Mouse (Mus musculus) forebrain, embryonic 10.5 days (tissue): ENCODE data around the gene Ccdc42. TPM values are rescaled to one million over a fixed set of nuclear protein-coding genes. Genes with fewer than 3 reads are reported as not detected.
A peak's percentile ranks its signal among the peaks of the same experiment; 100 is the strongest.

Source experiments
- DNase-seq: peaks from one replicate; pipeline ENCODE4 v3.0.0-alpha.2; 2017; ENCODE audit warnings: low spot score; ENCODE audit errors: extremely low spot score
- H3K27ac ChIP-seq: fragments of 300-500 bp; sonication (generic); 2 replicates; pipeline ENCODE4 v1.5.1; 2016; ENCODE audit warnings: mild to moderate bottlenecking
- H3K27me3 ChIP-seq: fragments of 300-500 bp; sonication (generic); 2 replicates; pipeline ENCODE4 v1.6.1; 2016; ENCODE audit warnings: mild to moderate bottlenecking; ENCODE audit not compliant: poor library complexity, severe bottlenecking
- H3K36me3 ChIP-seq: fragments of 300-500 bp; sonication (generic); replicated peaks from 2 replicates; pipeline ENCODE4 v1.6.1; 2016; ENCODE audit warnings: mild to moderate bottlenecking, moderate library complexity
- H3K4me1 ChIP-seq: fragments of 300-500 bp; sonication (generic); 2 replicates; pipeline ENCODE4 v1.6.1; 2016
- H3K4me3 ChIP-seq: fragments of 300-500 bp; sonication (generic); 2 replicates; pipeline ENCODE4 v1.5.1; 2016; ENCODE audit warnings: mild to moderate bottlenecking, moderate library complexity
- H3K9me3 ChIP-seq: fragments of 300-500 bp; sonication (generic); 2 replicates; pipeline ENCODE4 v1.6.1; 2016; ENCODE audit warnings: mild to moderate bottlenecking, moderate library complexity
- WGBS: fragments of 180-500 bp; shearing (Covaris S2); methylation state at CpG from one replicate; pipeline ENCODE4 v1.1.7; 2016; 5-methylcytosine and 5-hydroxymethylcytosine counted together
- polyA plus RNA-seq: library from polyadenylated mRNA; unstranded; fragments of >200 nt; fragmentation: Nextera tagmentation; extraction: Ambion mirVana; gene quantifications from 2 replicates; pipeline ENCODE4 v1.2.1, GENCODE M21; 2016

The Ccdc42 gene
- polyA plus RNA-seq, 1 experiment from 2014 or later, result 1.6 TPM

DNA sequence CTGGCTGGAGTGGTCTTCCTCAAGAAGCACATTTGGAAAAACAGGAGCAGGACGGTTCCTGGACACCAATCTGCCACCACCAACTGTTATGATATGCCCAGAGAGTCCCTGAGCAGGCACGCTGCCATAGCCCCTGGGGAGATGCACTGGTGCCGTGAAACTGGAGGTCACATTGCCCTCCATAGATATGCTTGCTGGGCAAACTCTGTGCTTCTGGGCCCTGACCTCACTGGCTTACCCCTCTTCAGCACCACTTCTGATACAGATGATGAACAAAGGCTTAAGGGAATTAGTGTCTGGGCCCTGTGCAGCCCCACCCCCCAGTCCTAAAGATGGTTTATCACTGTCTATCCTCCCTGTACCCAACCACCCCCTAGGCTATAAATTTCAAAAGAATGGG lies 6.4 kb downstream of the Ccdc42 start:
- 69% methylated on average over 3 of the region's 3 CpGs for WGBS
- DNase-seq, result no peak
- Histone ChIP-seq H3K4me1 (peaks cover 43% of the 10 kb centered on the region), H3K36me3 (no peaks in the 10 kb centered on the region), H3K4me3 (no peak overlapping the region), H3K27me3 (no peaks in the 10 kb centered on the region), H3K27ac (peak overlapping the region; percentile 59), H3K9me3 (no peaks in the 10 kb centered on the region)

DNA sequence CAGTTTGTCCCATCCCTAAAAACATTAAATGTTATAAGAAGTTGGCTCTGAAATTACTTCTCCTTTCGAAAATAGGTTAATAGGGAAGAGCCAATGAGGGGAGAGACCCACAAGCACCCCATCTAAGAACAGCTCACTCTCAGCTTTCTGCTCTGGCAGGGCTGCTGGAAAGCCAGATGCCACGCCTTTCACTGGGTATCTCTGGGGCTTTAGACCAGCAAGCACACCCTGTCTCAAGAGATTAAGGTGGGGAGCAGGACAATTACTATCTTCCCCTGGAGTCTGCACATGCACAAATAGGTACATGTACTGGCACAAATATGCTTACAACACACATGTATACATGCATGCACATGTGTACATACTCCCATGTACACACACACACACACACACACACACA lies 11.1 kb downstream of the Ccdc42 start:
- H3K36me3 ChIP-seq, result no peaks in the 10 kb centered on the region
- no peak overlapping the region for H3K4me3 ChIP-seq
- peaks cover 41% of the 10 kb centered on the region for H3K4me1 ChIP-seq
- peaks cover 5% of the 10 kb centered on the region; the same call in 1 of the 2 replicates for H3K27me3 ChIP-seq
- 85% methylated on average over 2 of the region's 2 CpGs for WGBS
- no peak overlapping the region for H3K27ac ChIP-seq
- H3K9me3 ChIP-seq, result no peaks in the 10 kb centered on the region
- no peak for DNase-seq

DNA sequence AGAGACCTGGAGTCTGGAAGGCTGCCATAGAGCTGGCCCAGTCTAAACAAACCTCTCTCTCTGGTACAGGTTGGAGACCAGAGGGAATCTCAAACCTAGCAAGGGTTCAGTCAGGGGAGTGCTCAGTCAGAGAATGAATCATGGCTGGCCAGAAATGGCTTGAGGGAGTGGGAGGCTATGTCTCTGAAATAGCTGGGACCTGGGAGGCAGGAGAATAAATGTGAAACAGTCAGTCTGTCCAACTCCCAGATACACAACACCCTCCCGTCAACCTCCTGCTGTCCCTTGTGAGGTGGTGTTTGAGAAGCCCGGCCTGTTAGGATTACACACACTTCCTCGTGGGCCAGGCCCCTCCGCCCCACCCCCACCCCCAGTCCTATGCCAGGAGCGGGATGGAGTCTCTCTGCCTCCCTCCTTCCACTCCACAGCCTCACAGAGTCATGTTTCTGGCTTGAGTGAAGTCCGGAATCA lies 13.8 kb downstream of the Ccdc42 start:
- 49% methylated on average over 6 of the region's 6 CpGs for WGBS
- H3K27ac ChIP-seq, result peak overlapping the region; percentile 75; the same call in 1 of the 2 replicates
- H3K4me1 ChIP-seq, result peaks cover 39% of the 10 kb centered on the region
- no peak for DNase-seq
- no peak overlapping the region for H3K4me3 ChIP-seq
- peaks cover 5% of the 10 kb centered on the region; the same call in 1 of the 2 replicates for H3K27me3 ChIP-seq
- no peaks in the 10 kb centered on the region for H3K9me3 ChIP-seq
- H3K36me3 ChIP-seq, result no peaks in the 10 kb centered on the region

DNA sequence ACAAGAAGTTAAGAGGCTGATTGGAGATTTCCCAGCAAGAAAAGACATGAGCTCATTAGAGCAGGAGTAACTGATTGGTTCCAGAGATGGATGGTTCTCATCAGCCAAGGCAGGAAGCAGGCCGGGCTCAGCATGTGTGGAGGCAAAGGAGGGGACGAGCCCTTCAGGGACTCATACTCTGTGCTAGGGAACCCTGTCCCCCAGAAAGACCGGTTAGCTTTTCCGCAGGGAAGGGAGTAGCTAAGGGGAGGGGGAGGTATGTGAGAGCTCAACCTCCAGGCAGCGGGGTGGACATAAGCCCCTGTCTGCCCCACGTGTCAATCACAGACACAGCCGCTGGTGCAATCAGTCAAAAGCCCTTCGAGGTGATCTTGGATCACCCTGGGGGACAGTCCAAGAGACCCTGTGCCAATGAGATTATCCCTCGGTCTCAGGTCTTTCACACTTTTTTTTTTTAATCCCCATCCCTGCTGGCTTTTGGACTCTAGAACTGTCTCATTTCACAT lies 14.7 kb downstream of the Ccdc42 start:
- H3K36me3 ChIP-seq, result no peaks in the 10 kb centered on the region
- no peak overlapping the region for H3K4me3 ChIP-seq
- WGBS, result 6% methylated on average over 9 of the region's 9 CpGs
- peak; percentile 33 for DNase-seq
- H3K9me3 ChIP-seq, result no peaks in the 10 kb centered on the region
- H3K27me3 ChIP-seq, result peaks cover 5% of the 10 kb centered on the region; the same call in 1 of the 2 replicates
- H3K4me1 ChIP-seq, result peaks cover 38% of the 10 kb centered on the region
- H3K27ac ChIP-seq, result peak overlapping the region; percentile 75

DNA sequence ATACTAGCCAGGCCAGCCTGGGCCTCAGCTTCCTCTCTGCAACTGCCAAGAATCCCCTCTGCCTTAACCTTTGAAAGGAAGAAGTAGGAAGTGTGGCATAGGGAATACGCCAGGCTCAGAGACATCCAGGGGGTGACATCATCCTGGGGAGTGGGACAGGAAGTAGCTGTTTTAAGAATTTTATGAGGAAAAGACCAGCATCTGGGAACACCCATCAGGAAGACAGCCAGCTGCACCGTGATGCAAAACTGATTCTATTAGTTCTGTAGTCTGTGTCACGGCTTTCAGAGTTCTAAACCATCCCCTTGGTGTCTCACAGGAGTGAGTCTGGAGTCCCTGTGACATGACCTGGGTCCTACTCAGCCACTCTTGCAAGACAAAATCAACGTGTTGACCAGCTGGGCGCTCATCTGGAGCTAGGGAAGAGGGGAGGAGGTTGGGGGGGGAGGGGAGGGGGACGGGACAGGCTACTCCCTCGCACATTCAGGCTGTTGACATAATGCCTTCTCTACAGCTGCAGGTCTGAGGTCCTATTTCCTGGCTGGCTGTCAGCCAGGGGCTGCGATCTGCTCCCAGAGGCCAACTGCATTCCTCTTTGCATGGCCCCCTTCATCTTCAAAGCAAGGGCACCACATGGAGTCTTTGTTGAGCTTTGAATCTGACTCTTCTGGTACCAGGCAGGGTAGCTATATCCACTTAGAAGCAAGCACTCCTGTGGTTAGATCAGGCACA lies 15.5 kb downstream of the Ccdc42 start:
- no peak overlapping the region for H3K4me3 ChIP-seq
- no peaks in the 10 kb centered on the region for H3K9me3 ChIP-seq

DNA sequence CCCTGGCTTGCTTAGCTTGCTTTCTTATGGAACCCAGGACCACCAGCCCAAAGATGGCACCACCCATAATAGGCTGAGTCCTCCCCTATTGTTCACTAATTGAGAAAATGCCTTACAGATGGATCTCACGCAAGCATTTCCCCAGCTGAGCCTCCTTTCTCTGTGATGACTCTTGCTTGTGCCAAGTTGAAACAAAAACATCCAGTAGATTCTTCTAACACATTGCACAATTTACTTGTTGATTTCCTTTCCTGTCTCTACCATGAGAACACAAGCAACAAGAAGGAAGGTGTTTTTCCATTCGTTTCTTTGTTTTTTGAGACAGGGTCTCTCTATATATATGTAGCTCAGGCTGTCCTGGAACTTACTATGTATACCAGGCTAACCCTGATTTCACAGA lies 20.2 kb downstream of the Ccdc42 start:
- Histone ChIP-seq H3K27me3 (no peaks in the 10 kb centered on the region), H3K36me3 (no peaks in the 10 kb centered on the region), H3K4me1 (peaks cover 12% of the 10 kb centered on the region), H3K9me3 (no peaks in the 10 kb centered on the region), H3K4me3 (no peak overlapping the region), H3K27ac (no peak overlapping the region)
- 91% methylated on average over 2 of the region's 2 CpGs for WGBS
- DNase-seq, result no peak

More for the DNA sequence above, 15.5 kb downstream of the Ccdc42 start:
- Histone ChIP-seq H3K27me3 (peaks cover 5% of the 10 kb centered on the region; the same call in 1 of the 2 replicates), H3K27ac (peak overlapping the region; percentile 75), H3K36me3 (no peaks in the 10 kb centered on the region), H3K4me1 (peaks cover 34% of the 10 kb centered on the region)
- peak; percentile 42 for DNase-seq
- WGBS, result 18% methylated on average over 8 of the region's 8 CpGs

DNA sequence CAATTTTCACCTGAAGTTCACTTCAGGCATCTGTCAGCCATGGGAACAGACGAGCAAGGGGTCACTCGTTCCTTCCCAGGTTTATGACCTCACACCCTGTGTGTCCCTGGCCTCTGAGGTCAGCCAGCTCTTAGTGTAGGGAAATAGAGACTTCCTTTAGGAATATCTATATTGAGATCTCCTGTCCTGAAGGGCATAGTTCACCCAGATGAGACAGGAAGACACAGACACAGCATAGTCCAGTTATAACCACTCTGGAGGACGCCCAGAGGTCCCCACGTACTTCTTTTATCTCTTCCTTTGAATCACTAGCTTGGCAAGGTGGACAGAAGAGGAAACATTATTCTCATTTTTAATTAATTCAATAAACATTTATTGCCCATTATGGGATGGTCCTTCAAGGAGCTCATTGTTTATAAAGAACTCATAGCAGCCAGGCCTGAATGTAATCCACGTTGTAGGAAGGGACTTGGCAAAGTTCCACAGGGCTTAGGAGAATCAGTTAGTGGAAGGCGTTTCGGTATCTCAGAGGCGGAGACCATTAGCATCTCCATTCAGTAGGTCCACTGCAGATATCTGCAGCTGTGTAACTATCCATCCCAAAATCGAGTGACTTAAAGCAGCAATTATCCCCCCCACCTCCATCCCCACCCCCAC lies 23.2 kb downstream of the Ccdc42 start:
- Histone ChIP-seq H3K27ac (no peak overlapping the region), H3K27me3 (no peaks in the 10 kb centered on the region), H3K4me1 (peaks cover 8% of the 10 kb centered on the region), H3K4me3 (no peak overlapping the region), H3K36me3 (no peaks in the 10 kb centered on the region), H3K9me3 (no peaks in the 10 kb centered on the region)
- DNase-seq, result no peak
- WGBS, result 78% methylated on average over 9 of the region's 9 CpGs

DNA sequence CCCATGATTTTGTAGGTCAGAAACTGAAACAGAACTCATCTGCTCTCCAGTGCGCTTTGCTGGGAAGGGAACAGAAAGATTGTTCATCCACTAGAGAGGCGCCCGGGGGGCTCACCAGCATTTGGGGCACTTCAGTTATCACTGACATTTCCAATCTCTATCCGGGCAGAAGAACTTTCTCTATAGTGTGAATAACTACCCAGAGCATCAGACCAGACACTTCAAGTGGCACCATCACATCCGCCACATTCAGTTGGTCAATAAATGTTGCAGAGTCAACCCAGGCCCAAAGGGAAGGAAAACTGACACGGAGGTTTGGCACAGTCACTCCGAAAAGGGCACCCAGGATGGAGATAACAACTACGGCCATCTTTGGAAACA lies 23.7 kb downstream of the Ccdc42 start:
- no peak for DNase-seq
- WGBS, result 93% methylated on average over 8 of the region's 8 CpGs
- no peak overlapping the region for H3K27ac ChIP-seq

DNA sequence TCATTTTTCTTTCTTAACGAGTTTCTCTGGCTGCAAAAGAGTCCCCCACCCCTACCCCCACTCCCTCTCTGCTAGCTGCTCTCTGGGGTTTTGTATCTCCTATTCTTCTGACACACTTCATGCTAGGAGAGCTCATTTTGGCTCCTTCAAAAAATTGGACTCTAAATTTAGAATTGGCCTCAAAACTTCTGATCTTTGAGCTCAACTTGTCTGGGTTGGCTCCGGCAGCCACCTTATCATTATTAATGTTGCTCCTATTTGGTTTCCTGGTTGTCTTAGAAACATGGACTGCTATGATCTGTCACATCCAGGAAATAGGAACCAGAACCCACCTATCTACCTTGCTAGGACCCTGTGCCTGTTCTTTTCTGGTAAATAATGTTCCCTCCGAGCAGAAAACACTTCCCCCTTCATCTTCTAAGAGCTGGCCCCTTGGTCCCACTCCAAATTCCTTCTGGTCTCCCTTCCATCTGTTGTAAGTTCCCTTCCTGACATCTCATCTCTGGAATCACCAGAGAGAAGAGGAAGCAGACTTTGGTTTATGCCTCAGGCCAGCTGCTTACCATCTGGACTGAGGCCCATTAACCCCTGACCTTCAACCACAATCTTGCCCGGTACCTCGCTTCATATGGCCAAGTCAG lies 26.4 kb downstream of the Ccdc42 start:
- WGBS, result 55% methylated on average over 5 of the region's 5 CpGs
- DNase-seq, result no peak
- no peak overlapping the region for H3K4me3 ChIP-seq

More for the DNA sequence above, 23.7 kb downstream of the Ccdc42 start:
- Histone ChIP-seq H3K27me3 (no peaks in the 10 kb centered on the region), H3K9me3 (no peaks in the 10 kb centered on the region), H3K4me3 (no peak overlapping the region), H3K4me1 (peaks cover 8% of the 10 kb centered on the region), H3K36me3 (no peaks in the 10 kb centered on the region)

DNA sequence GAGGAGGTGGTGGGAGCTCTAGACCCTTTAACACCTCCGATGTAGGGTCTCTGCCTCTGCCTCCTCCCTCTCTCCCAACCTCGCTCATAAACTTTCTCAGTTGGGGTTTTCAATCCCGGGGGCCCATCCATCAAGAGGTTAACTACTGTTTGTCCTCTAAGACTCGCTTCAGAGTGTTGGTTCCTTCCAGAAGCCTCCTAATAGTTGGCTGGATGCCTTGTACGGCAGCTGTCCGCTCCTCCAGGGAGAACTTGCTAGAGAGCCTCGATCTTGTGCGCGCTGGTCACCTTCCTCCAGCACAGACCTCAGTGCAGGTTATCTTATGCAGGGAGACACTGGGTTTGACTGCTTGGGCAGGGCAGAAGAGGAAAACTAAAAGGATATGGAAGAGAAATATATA lies 35.9 kb downstream of the Ccdc42 start:
- H3K4me1 ChIP-seq, result peaks cover 23% of the 10 kb centered on the region
- H3K27me3 ChIP-seq, result 0 out of 2 replicates have a peak, but pooled peaks cover 4% of the 10 kb centered on the region
- peak overlapping the region; percentile 59 for H3K27ac ChIP-seq
- peak overlapping the region; percentile 47; the same call in 1 of the 2 replicates for H3K4me3 ChIP-seq
- no peaks in the 10 kb centered on the region for H3K9me3 ChIP-seq
- no peaks in the 10 kb centered on the region for H3K36me3 ChIP-seq
- DNase-seq, result no peak
- 85% methylated on average over 9 of the region's 9 CpGs for WGBS

More for the DNA sequence above, 26.4 kb downstream of the Ccdc42 start:
- no peaks in the 10 kb centered on the region for H3K27me3 ChIP-seq
- no peak overlapping the region for H3K27ac ChIP-seq
- H3K4me1 ChIP-seq, result peaks cover 8% of the 10 kb centered on the region
- no peaks in the 10 kb centered on the region for H3K36me3 ChIP-seq
- no peaks in the 10 kb centered on the region for H3K9me3 ChIP-seq

DNA sequence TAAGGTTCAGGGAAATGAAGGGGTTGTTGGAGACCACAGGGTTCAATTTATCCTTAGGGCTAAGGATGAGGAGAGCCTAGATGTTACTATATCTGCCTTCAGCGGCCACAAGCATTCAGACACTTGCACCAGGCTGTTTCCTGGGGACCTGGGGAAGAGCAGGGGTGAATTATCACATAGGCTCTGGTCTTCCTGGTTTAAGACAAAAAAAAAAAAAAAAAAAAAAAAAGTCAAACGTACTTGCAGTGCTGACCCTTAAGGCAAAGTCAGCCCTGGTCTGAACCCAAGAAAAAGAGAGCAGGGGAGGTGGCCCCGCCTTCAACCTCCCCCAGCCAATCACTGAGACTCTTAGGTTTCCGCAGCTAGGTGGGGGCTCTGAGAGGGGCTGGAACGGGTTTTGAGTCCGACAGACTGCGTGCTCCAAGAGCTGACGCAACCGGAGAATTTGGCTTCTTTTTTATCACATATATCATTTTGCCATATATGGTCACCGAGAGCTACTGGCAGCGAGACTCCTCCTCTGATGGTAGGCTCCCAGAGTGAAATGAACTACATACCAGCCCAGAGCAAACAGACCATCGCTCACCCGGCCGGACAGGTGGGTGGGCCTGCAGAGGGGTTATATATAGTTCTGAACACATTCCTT lies 36.5 kb downstream of the Ccdc42 start:
- Histone ChIP-seq H3K27ac (peak overlapping the region; percentile 59; the same call in 1 of the 2 replicates), H3K9me3 (no peaks in the 10 kb centered on the region), H3K27me3 (0 out of 2 replicates have a peak, but pooled peaks cover 4% of the 10 kb centered on the region), H3K4me1 (peaks cover 23% of the 10 kb centered on the region), H3K36me3 (no peaks in the 10 kb centered on the region), H3K4me3 (peak overlapping the region; percentile 47)
- WGBS, result 5% methylated on average over 14 of the region's 14 CpGs
- peak; percentile 45 for DNase-seq

DNA sequence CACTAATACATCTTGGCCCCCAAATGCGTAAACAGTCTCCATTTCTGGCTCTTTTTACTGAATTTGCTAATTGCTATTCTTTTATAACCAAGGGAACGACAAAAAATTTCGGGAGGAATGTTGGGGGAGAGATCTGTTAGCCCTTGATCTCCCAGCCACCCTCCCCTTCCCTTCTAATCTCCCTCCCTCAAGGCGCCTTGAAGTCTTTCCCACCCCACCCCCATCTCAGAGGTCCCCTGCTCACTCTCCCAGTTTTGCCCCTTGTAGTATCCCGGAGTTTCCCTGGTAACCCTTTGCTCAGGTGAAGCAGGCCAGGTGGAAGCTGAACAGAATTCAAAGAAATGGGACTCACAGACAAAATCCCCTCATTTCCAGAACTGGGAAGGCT lies 37.0 kb downstream of the Ccdc42 start:
- Histone ChIP-seq H3K4me3 (peak overlapping the region; percentile 47), H3K4me1 (peaks cover 23% of the 10 kb centered on the region), H3K36me3 (no peaks in the 10 kb centered on the region), H3K27ac (peak overlapping the region; percentile 59; the same call in 1 of the 2 replicates), H3K27me3 (0 out of 2 replicates have a peak, but pooled peaks cover 4% of the 10 kb centered on the region), H3K9me3 (no peaks in the 10 kb centered on the region)
- no peak for DNase-seq
- WGBS, result 6% methylated on average over 5 of the region's 5 CpGs
